Mouse (Mus musculus): Measurements from ENCODE around the gene Cxcl17. TPM values are rescaled to one million over a fixed set of nuclear protein-coding genes. Genes with fewer than 3 reads are reported as not detected.

Gene Cxcl17
- total RNA-seq, 1 experiment: 0.31 TPM

DNA sequence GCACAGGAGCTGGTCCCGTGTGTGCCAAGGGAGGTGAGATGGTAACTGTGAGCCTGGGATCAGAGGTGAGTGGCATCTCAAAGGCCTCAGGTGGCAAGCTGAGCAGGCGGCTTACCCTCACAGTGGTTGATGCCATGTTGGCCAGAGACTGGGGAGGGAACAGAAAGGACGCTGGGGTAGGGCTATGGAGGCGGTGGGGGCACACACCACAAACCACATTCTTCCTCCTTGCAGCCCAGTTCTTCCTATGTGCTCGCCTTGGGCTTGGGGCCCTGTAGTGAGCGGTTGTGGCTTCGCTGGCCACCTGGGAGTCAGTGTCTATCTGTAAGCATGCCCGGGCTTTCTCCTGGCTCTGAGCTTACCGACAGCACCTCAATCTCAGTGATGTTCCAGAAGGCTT lies 27.9 kb downstream of the Cxcl17 start:
- Histone ChIP-seq H3K4me1 (ENCODE audit: control insufficient read depth in 2 of 2, insufficient read depth in 2 of 2, low read length in 2 of 2, poor library complexity in 1 of 2) (peaks cover 1 to 7% of the 10 kb centered on the region in 2 experiments; a peak in 2 of 4 replicates), H3K4me3 (ENCODE audit: insufficient read depth in 1 of 2, low read depth in 1 of 2, low read length in 2 of 2, poor library complexity in 1 of 2, severe bottlenecking in 1 of 2) (no peak overlapping the region), H3K9ac (ENCODE audit: insufficient read depth, low read depth, low read length, poor library complexity, severe bottlenecking) (no peak overlapping the region), H3K27ac (ENCODE audit: insufficient read depth, low read depth, low read length, poor library complexity, severe bottlenecking) (no peak overlapping the region), H3K9me3 (ENCODE audit: control insufficient read depth, insufficient read depth, low read depth, low read length) (no peaks in the 10 kb centered on the region), H3K36me3 (ENCODE audit: control insufficient read depth, insufficient read depth, low read length, poor library complexity, severe bottlenecking) (no peaks in the 10 kb centered on the region; the same call in 1 of the 2 replicates)
- no peak for DNase-seq (ENCODE audit: low read depth, low spot score)
- in situ Hi-C loops (cut with MboI; ENCODE audit: low sequenced_read_pairs in 2 of 2, unreplicated experiment in 2 of 2): no loop called here
- no peak for TF ChIP-seq ZC3H11A (IDR thresholded peaks at IDR 0.05; ENCODE audit: borderline replicate concordance, low read depth, low read length)
- no peak for TF ChIP-seq ZNF384 (IDR thresholded peaks at IDR 0.05; ENCODE audit: low read depth, low read length)
- TF ChIP-seq CHD2 (IDR thresholded peaks at IDR 0.05; ENCODE audit: low read depth, low read length): no peak

DNA sequence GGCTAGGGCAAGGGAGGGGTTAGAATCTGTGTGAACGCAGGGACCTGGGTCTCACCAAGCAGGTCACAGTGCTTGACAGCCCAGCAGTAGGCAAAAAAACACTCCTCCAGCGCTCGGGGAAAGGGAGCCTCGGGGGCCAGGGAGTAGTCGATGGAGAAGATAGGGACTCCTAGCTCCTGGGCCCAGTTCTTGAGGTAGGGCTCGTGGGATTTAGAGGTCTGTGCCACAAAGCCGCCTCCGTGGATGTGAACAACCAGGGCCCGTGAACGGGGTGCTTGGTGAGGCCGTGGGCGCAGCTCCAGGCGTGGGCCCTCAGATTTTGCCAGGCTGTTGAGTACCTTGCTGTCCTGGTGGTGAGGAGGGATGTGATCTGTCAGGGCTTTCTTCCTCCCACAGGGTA lies 28.4 kb downstream of the Cxcl17 start:
- H3K27ac ChIP-seq (ENCODE audit: insufficient read depth, low read depth, low read length, poor library complexity, severe bottlenecking): no peak overlapping the region
- H3K36me3 ChIP-seq (ENCODE audit: control insufficient read depth, insufficient read depth, low read length, poor library complexity, severe bottlenecking): no peaks in the 10 kb centered on the region; the same call in 1 of the 2 replicates
- H3K4me1 ChIP-seq (ENCODE audit: control insufficient read depth in 2 of 2, insufficient read depth in 2 of 2, low read length in 2 of 2, poor library complexity in 1 of 2): peaks cover 0 to 6% of the 10 kb centered on the region in 2 experiments; a peak in 2 of 4 replicates
- no peak overlapping the region for H3K4me3 ChIP-seq (ENCODE audit: insufficient read depth in 1 of 2, low read depth in 1 of 2, low read length in 2 of 2, poor library complexity in 1 of 2, severe bottlenecking in 1 of 2)
- in situ Hi-C loops (cut with MboI; ENCODE audit: low sequenced_read_pairs in 2 of 2, unreplicated experiment in 2 of 2): no loop called here
- H3K9me3 ChIP-seq (ENCODE audit: control insufficient read depth, insufficient read depth, low read depth, low read length): no peaks in the 10 kb centered on the region
- TF ChIP-seq CHD2 (IDR thresholded peaks at IDR 0.05; ENCODE audit: low read depth, low read length): no peak
- no peak for TF ChIP-seq MAFK (IDR thresholded peaks at IDR 0.05; ENCODE audit: insufficient read depth, low read depth, low read length)
- TF ChIP-seq ZC3H11A (IDR thresholded peaks at IDR 0.05; ENCODE audit: borderline replicate concordance, low read depth, low read length): no peak
- TF ChIP-seq ZNF384 (IDR thresholded peaks at IDR 0.05; ENCODE audit: low read depth, low read length): no peak
- TF ChIP-seq HCFC1 (IDR thresholded peaks at IDR 0.05; ENCODE audit: borderline replicate concordance, insufficient read depth, low read length): no peak
- no peak for DNase-seq (ENCODE audit: low read depth, low spot score)
- no peak overlapping the region for H3K9ac ChIP-seq (ENCODE audit: insufficient read depth, low read depth, low read length, poor library complexity, severe bottlenecking)

DNA sequence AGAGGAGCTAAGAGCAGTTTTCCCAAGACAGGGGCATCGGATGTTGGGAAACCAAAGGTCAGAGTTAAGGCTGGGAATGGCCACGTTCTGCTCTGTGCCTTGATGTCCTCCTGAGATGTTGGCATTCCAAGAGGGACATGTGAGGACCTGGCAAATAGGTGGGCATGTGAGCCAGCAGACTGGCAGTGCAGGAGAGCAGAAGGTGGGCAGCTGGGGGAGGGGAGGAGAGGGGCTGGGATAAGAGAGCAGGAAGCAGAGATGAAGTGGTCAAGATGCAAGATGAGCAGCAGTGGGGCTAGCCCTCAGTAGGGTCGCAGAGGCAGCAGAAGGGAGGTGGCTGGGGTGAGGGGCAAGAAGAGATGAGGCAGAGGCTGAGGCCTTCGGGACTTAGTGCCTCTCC lies 28.8 kb downstream of the Cxcl17 start:
- Histone ChIP-seq H3K4me3 (ENCODE audit: insufficient read depth in 1 of 2, low read depth in 1 of 2, low read length in 2 of 2, poor library complexity in 1 of 2, severe bottlenecking in 1 of 2) (no peak overlapping the region), H3K4me1 (ENCODE audit: control insufficient read depth in 2 of 2, insufficient read depth in 2 of 2, low read length in 2 of 2, poor library complexity in 1 of 2) (peaks cover 0 to 6% of the 10 kb centered on the region in 2 experiments; a peak in 2 of 4 replicates), H3K9me3 (ENCODE audit: control insufficient read depth, insufficient read depth, low read depth, low read length) (no peaks in the 10 kb centered on the region), H3K27ac (ENCODE audit: insufficient read depth, low read depth, low read length, poor library complexity, severe bottlenecking) (no peak overlapping the region), H3K36me3 (ENCODE audit: control insufficient read depth, insufficient read depth, low read length, poor library complexity, severe bottlenecking) (no peaks in the 10 kb centered on the region; the same call in 1 of the 2 replicates), H3K9ac (ENCODE audit: insufficient read depth, low read depth, low read length, poor library complexity, severe bottlenecking) (no peak overlapping the region)
- no peak for DNase-seq (ENCODE audit: low read depth, low spot score)
- TF ChIP-seq ZNF384 (IDR thresholded peaks at IDR 0.05; ENCODE audit: low read depth, low read length) (no peak), HCFC1 (IDR thresholded peaks at IDR 0.05; ENCODE audit: borderline replicate concordance, insufficient read depth, low read length) (no peak), CHD2 (IDR thresholded peaks at IDR 0.05; ENCODE audit: low read depth, low read length) (no peak), MAFK (IDR thresholded peaks at IDR 0.05; ENCODE audit: insufficient read depth, low read depth, low read length) (no peak), ZC3H11A (IDR thresholded peaks at IDR 0.05; ENCODE audit: borderline replicate concordance, low read depth, low read length) (no peak)
- in situ Hi-C loops (cut with MboI; ENCODE audit: low sequenced_read_pairs in 2 of 2, unreplicated experiment in 2 of 2): no loop called here

DNA sequence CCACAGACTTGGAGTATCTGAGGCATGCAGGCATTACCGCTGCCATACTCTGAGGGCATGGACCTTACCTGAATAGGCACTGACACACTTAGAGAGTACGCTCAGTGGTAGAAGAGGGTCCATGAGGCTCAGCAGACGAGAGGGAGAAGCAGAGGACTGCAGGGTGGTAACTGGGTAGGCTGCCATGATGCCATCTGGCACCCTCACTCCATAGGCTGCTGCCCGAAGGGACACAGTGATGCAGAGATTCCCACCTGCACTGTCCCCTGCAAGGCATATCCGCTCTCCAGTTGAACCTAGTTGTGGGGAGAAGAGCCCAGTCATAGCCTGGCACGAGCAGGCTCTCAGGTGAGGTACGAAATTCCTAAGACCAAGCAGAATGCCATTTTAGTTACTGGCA lies 29.3 kb downstream of the Cxcl17 start:
- Histone ChIP-seq H3K4me1 (ENCODE audit: control insufficient read depth in 2 of 2, insufficient read depth in 2 of 2, low read length in 2 of 2, poor library complexity in 1 of 2) (peaks cover 0 to 6% of the 10 kb centered on the region in 2 experiments; a peak in 2 of 4 replicates), H3K27ac (ENCODE audit: insufficient read depth, low read depth, low read length, poor library complexity, severe bottlenecking) (no peak overlapping the region), H3K4me3 (ENCODE audit: insufficient read depth in 1 of 2, low read depth in 1 of 2, low read length in 2 of 2, poor library complexity in 1 of 2, severe bottlenecking in 1 of 2) (no peak overlapping the region), H3K36me3 (ENCODE audit: control insufficient read depth, insufficient read depth, low read length, poor library complexity, severe bottlenecking) (no peaks in the 10 kb centered on the region; the same call in 1 of the 2 replicates), H3K9ac (ENCODE audit: insufficient read depth, low read depth, low read length, poor library complexity, severe bottlenecking) (no peak overlapping the region), H3K9me3 (ENCODE audit: control insufficient read depth, insufficient read depth, low read depth, low read length) (no peaks in the 10 kb centered on the region)
- TF ChIP-seq HCFC1 (IDR thresholded peaks at IDR 0.05; ENCODE audit: borderline replicate concordance, insufficient read depth, low read length): no peak
- no peak for TF ChIP-seq MAFK (IDR thresholded peaks at IDR 0.05; ENCODE audit: insufficient read depth, low read depth, low read length)
- TF ChIP-seq ZNF384 (IDR thresholded peaks at IDR 0.05; ENCODE audit: low read depth, low read length): no peak
- TF ChIP-seq ZC3H11A (IDR thresholded peaks at IDR 0.05; ENCODE audit: borderline replicate concordance, low read depth, low read length): no peak
- TF ChIP-seq CHD2 (IDR thresholded peaks at IDR 0.05; ENCODE audit: low read depth, low read length): no peak
- in situ Hi-C loops (cut with MboI; ENCODE audit: low sequenced_read_pairs in 2 of 2, unreplicated experiment in 2 of 2): no loop called here
- no peak for DNase-seq (ENCODE audit: low read depth, low spot score)

DNA sequence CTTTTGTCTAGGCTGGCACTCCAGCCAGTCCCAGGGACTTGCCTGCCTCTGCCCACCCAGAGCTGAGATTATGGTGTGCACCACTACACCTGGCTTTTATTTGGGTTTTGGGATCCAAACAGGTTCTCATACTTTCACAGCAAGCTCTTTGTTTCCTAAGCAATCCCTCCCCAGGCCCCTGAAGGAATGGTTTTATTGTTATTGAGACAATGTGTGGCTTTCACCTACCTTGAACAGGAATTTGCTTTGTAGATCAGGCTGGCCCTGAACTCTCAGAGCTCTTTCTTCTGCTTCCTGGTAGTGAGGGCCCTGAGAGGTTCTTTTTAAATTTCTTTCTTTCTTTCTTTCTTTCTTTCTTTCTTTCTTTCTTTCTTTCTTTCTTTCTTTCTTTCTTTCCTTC lies 30.1 kb downstream of the Cxcl17 start:
- Histone ChIP-seq H3K27ac (ENCODE audit: insufficient read depth, low read depth, low read length, poor library complexity, severe bottlenecking) (no peak overlapping the region), H3K36me3 (ENCODE audit: control insufficient read depth, insufficient read depth, low read length, poor library complexity, severe bottlenecking) (no peaks in the 10 kb centered on the region; the same call in 1 of the 2 replicates), H3K4me1 (ENCODE audit: control insufficient read depth in 2 of 2, insufficient read depth in 2 of 2, low read length in 2 of 2, poor library complexity in 1 of 2) (peaks cover 0 to 6% of the 10 kb centered on the region in 2 experiments; a peak in 2 of 4 replicates), H3K4me3 (ENCODE audit: insufficient read depth in 1 of 2, low read depth in 1 of 2, low read length in 2 of 2, poor library complexity in 1 of 2, severe bottlenecking in 1 of 2) (no peak overlapping the region), H3K9me3 (ENCODE audit: control insufficient read depth, insufficient read depth, low read depth, low read length) (no peaks in the 10 kb centered on the region), H3K9ac (ENCODE audit: insufficient read depth, low read depth, low read length, poor library complexity, severe bottlenecking) (no peak overlapping the region)
- in situ Hi-C loops (cut with MboI; ENCODE audit: low sequenced_read_pairs in 2 of 2, unreplicated experiment in 2 of 2): no loop called here
- DNase-seq (ENCODE audit: low read depth, low spot score): no peak
- TF ChIP-seq HCFC1 (IDR thresholded peaks at IDR 0.05; ENCODE audit: borderline replicate concordance, insufficient read depth, low read length) (no peak), ZC3H11A (IDR thresholded peaks at IDR 0.05; ENCODE audit: borderline replicate concordance, low read depth, low read length) (no peak), MAFK (IDR thresholded peaks at IDR 0.05; ENCODE audit: insufficient read depth, low read depth, low read length) (no peak), ZNF384 (IDR thresholded peaks at IDR 0.05; ENCODE audit: low read depth, low read length) (no peak), CHD2 (IDR thresholded peaks at IDR 0.05; ENCODE audit: low read depth, low read length) (no peak)

All from ES-E14 (cell line).